Mouse (Mus musculus) small intestine, adult 2 months (tissue): ENCODE measurements at regions not wholly inside any gene's neighbourhood (a gene's known extent, or its start where the extent isn't known, plus 50 kb on each side); places are given as distances from the start of the nearest gene placed in this dataset.

ENCODE experiments used
- CTCF ChIP-seq: fragments of 200-500 bp; IDR thresholded peaks from 2 replicates; pipeline ENCODE4 v1.5.1; 2012; ENCODE audit warnings: low read depth, mild to moderate bottlenecking, control low read depth, inconsistent platforms, low read length, moderate library complexity, mixed read lengths; ENCODE audit not compliant: insufficient replicate concordance, insufficient read length; ENCODE audit errors: extremely low read depth
- POLR2A ChIP-seq: fragments of 200-500 bp; IDR thresholded peaks from 2 replicates; pipeline ENCODE4 v1.6.1; 2012; ENCODE audit warnings: low read depth, mild to moderate bottlenecking, control low read depth, inconsistent platforms, low read length, moderate library complexity

GRCm38 (mm10) chr9:61468897-61469509 lies 96.8 kb downstream of the Tle3 start:
- no peak for TF ChIP-seq CTCF
- no peak for TF ChIP-seq POLR2A
